Mouse (Mus musculus): ENCODE measurements around the gene Pabpc6. TPM values are rescaled to one million over a fixed set of nuclear protein-coding genes. Genes with fewer than 3 reads are reported as not detected.
A peak's percentile ranks its signal among the peaks of the same experiment; 100 is the strongest.

The Pabpc6 gene
- polyA plus RNA-seq, 1 experiment from 2014 or later, result not detected

- peak; percentile 13 for DNase-seq
- Histone ChIP-seq H3K4me2 (ENCODE audit: low read length) (no peak overlapping the region), H3K9ac (replicated peaks; ENCODE audit: low read length) (no peak overlapping the region), H3K9me3 (ENCODE audit: control insufficient read depth, low read length) (no peaks in the 10 kb centered on the region), H3K27ac (replicated peaks; ENCODE audit: low read depth, low read length) (no peak overlapping the region), H3K36me3 (ENCODE audit: control insufficient read depth, insufficient read depth, low read length) (no peaks in the 10 kb centered on the region), H3K4me3 (replicated peaks; ENCODE audit: low read depth, low read length) (no peak overlapping the region), H3K27me3 (ENCODE audit: control insufficient read depth, insufficient read depth, low read length) (no peaks in the 10 kb centered on the region), H3K4me1 (ENCODE audit: control insufficient read depth, insufficient read depth, low read length) (no peaks in the 10 kb centered on the region)
- 75% methylated on average over 6 of the region's 6 CpGs for WGBS
- ATAC-seq (ENCODE audit: low FRiP score, low TSS enrichment), result no peak
Measured at GRCm38 (mm10) chr17:9675175-9675789, 5.8 kb upstream of the Pabpc6 start.

- H3K27ac ChIP-seq (replicated peaks; ENCODE audit: low read depth, low read length), result no peak overlapping the region
- H3K36me3 ChIP-seq (ENCODE audit: control insufficient read depth, insufficient read depth, low read length), result no peaks in the 10 kb centered on the region
- no peak for DNase-seq
- H3K27me3 ChIP-seq (ENCODE audit: control insufficient read depth, insufficient read depth, low read length), result no peaks in the 10 kb centered on the region
- no peak overlapping the region for H3K9ac ChIP-seq (replicated peaks; ENCODE audit: low read length)
- H3K4me3 ChIP-seq (replicated peaks; ENCODE audit: low read depth, low read length), result no peak overlapping the region
- H3K4me2 ChIP-seq (ENCODE audit: low read length), result no peak overlapping the region
- no peak for ATAC-seq (ENCODE audit: low FRiP score, low TSS enrichment)
- WGBS, result 93% methylated on average over 9 of the region's 9 CpGs
- peaks cover 8% of the 10 kb centered on the region; the same call in 1 of the 2 replicates for H3K9me3 ChIP-seq (ENCODE audit: control insufficient read depth, low read length)
- H3K4me1 ChIP-seq (ENCODE audit: control insufficient read depth, insufficient read depth, low read length), result no peaks in the 10 kb centered on the region
Measured at GRCm38 (mm10) chr17:9667955-9668354, 1.6 kb downstream of the Pabpc6 start.

- no peaks in the 10 kb centered on the region for H3K27me3 ChIP-seq (ENCODE audit: control insufficient read depth, insufficient read depth, low read length)
- H3K4me2 ChIP-seq (ENCODE audit: low read length), result no peak overlapping the region
- H3K4me3 ChIP-seq (replicated peaks; ENCODE audit: low read depth, low read length), result no peak overlapping the region
- DNase-seq (no peak), ATAC-seq (ENCODE audit: low FRiP score, low TSS enrichment) (no peak)
- H3K27ac ChIP-seq (replicated peaks; ENCODE audit: low read depth, low read length), result no peak overlapping the region
- WGBS, result 89% methylated on average over 5 of the region's 5 CpGs
- H3K4me1 ChIP-seq (ENCODE audit: control insufficient read depth, insufficient read depth, low read length), result no peaks in the 10 kb centered on the region
- no peaks in the 10 kb centered on the region for H3K9me3 ChIP-seq (ENCODE audit: control insufficient read depth, low read length)
- H3K36me3 ChIP-seq (ENCODE audit: control insufficient read depth, insufficient read depth, low read length), result no peaks in the 10 kb centered on the region
- H3K9ac ChIP-seq (replicated peaks; ENCODE audit: low read length), result no peak overlapping the region
Measured at GRCm38 (mm10) chr17:9658651-9659050, 10.9 kb downstream of the Pabpc6 start.

- WGBS, result 92% methylated on average over 3 of the region's 3 CpGs
- no peak for ATAC-seq (ENCODE audit: low FRiP score, low TSS enrichment)
Measured at GRCm38 (mm10) chr17:9654155-9654554, 15.4 kb downstream of the Pabpc6 start.

GRCm38 (mm10) chr17:9647644-9648043, 21.9 kb downstream of the Pabpc6 start:
- Histone ChIP-seq H3K9ac (replicated peaks; ENCODE audit: low read length) (no peak overlapping the region), H3K27me3 (ENCODE audit: control insufficient read depth, insufficient read depth, low read length) (no peaks in the 10 kb centered on the region), H3K36me3 (ENCODE audit: control insufficient read depth, insufficient read depth, low read length) (no peaks in the 10 kb centered on the region), H3K4me1 (ENCODE audit: control insufficient read depth, insufficient read depth, low read length) (peaks cover 11% of the 10 kb centered on the region; the same call in 1 of the 2 replicates), H3K9me3 (ENCODE audit: control insufficient read depth, low read length) (no peaks in the 10 kb centered on the region), H3K4me3 (replicated peaks; ENCODE audit: low read depth, low read length) (no peak overlapping the region), H3K27ac (replicated peaks; ENCODE audit: low read depth, low read length) (no peak overlapping the region), H3K4me2 (ENCODE audit: low read length) (no peak overlapping the region)
- DNase-seq (peak; percentile 32), ATAC-seq (ENCODE audit: low FRiP score, low TSS enrichment) (no peak)
- WGBS, result 42% methylated on average over 4 of the region's 4 CpGs

More at GRCm38 (mm10) chr17:9654155-9654554, 15.4 kb downstream of the Pabpc6 start:
- Histone ChIP-seq H3K27me3 (ENCODE audit: control insufficient read depth, insufficient read depth, low read length) (no peaks in the 10 kb centered on the region), H3K4me3 (replicated peaks; ENCODE audit: low read depth, low read length) (no peak overlapping the region), H3K4me2 (ENCODE audit: low read length) (no peak overlapping the region), H3K9me3 (ENCODE audit: control insufficient read depth, low read length) (no peaks in the 10 kb centered on the region), H3K9ac (replicated peaks; ENCODE audit: low read length) (no peak overlapping the region), H3K36me3 (ENCODE audit: control insufficient read depth, insufficient read depth, low read length) (no peaks in the 10 kb centered on the region), H3K27ac (replicated peaks; ENCODE audit: low read depth, low read length) (no peak overlapping the region), H3K4me1 (ENCODE audit: control insufficient read depth, insufficient read depth, low read length) (no peaks in the 10 kb centered on the region)
- no peak for DNase-seq

DNA sequence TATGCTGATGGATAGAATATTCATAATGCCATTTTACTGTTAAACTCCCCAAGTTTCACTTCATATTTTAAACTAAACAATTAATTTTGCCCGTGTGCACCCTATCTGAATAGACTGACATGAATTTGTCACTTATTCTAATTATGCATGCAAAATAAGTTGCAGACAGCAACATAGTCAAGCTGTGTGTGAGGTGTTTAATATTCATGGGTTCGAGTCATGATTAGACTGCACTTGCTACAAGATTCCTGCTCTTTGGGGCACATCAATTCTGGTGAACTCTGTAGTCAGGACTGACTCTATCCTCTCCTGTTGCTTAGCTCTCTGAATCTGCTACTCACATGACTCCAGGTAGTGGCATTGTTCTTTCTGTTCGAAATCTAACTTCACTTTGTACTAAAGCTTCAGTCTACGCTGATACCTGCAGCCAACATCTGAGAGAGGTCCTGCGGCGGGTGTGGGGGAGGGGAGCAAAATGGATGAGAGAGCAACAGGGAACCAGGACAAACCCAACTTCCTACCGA, 25.8 kb downstream of the Pabpc6 start:
- DNase-seq, result peak; percentile 33

DNA sequence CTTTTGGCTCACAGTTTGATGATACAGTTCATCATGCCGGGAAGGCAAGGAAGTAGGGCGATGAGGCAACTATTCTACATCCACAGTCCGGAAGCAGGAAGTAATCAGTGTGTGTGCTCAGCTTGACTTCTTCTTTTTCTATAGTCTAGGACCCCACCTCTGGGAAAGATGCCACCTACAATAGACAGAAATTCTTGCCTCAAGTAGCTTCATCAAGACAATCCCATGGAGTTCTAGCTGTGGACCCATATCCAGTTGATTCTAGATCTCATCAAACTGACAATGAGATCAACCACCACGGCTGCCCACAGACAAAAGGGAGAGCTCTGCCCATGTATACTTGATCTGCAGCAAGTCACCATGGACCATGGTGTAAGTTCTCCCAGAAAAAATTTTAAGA, 32.5 kb downstream of the Pabpc6 start:
- peaks cover 1% of the 10 kb centered on the region; the same call in 1 of the 2 replicates for H3K4me1 ChIP-seq (ENCODE audit: control insufficient read depth, insufficient read depth, low read length)
- H3K9ac ChIP-seq (replicated peaks; ENCODE audit: low read length), result no peak overlapping the region
- no peaks in the 10 kb centered on the region for H3K27me3 ChIP-seq (ENCODE audit: control insufficient read depth, insufficient read depth, low read length)
- no peak overlapping the region for H3K4me2 ChIP-seq (ENCODE audit: low read length)
- H3K9me3 ChIP-seq (ENCODE audit: control insufficient read depth, low read length), result no peaks in the 10 kb centered on the region
- H3K4me3 ChIP-seq (replicated peaks; ENCODE audit: low read depth, low read length), result no peak overlapping the region
- H3K27ac ChIP-seq (replicated peaks; ENCODE audit: low read depth, low read length), result no peak overlapping the region
- ATAC-seq (ENCODE audit: low FRiP score, low TSS enrichment), result no peak
- no peak for DNase-seq
- 95% methylated on average over 4 of the region's 4 CpGs for WGBS
- no peaks in the 10 kb centered on the region for H3K36me3 ChIP-seq (ENCODE audit: control insufficient read depth, insufficient read depth, low read length)

More for the DNA sequence above, 25.8 kb downstream of the Pabpc6 start:
- no peak overlapping the region for H3K4me3 ChIP-seq (replicated peaks; ENCODE audit: low read depth, low read length)
- WGBS, result 77% methylated on average over 7 of the region's 7 CpGs
- no peaks in the 10 kb centered on the region for H3K9me3 ChIP-seq (ENCODE audit: control insufficient read depth, low read length)
- H3K4me2 ChIP-seq (ENCODE audit: low read length), result no peak overlapping the region
- H3K27me3 ChIP-seq (ENCODE audit: control insufficient read depth, insufficient read depth, low read length), result no peaks in the 10 kb centered on the region
- no peak for ATAC-seq (ENCODE audit: low FRiP score, low TSS enrichment)
- H3K9ac ChIP-seq (replicated peaks; ENCODE audit: low read length), result no peak overlapping the region
- no peak overlapping the region for H3K27ac ChIP-seq (replicated peaks; ENCODE audit: low read depth, low read length)
- no peaks in the 10 kb centered on the region for H3K36me3 ChIP-seq (ENCODE audit: control insufficient read depth, insufficient read depth, low read length)
- peaks cover 11% of the 10 kb centered on the region; the same call in 1 of the 2 replicates for H3K4me1 ChIP-seq (ENCODE audit: control insufficient read depth, insufficient read depth, low read length)

GRCm38 (mm10) chr17:9632579-9633252, 36.8 kb downstream of the Pabpc6 start:
- H3K27ac ChIP-seq (replicated peaks; ENCODE audit: low read depth, low read length), result 0 out of 2 replicates have a peak overlapping the region, but pooled peaks have one; percentile 20

More at GRCm38 (mm10) chr17:9632579-9633252, 36.8 kb downstream of the Pabpc6 start:
- no peak overlapping the region for H3K4me3 ChIP-seq (replicated peaks; ENCODE audit: low read depth, low read length)
- 66% methylated on average over 16 of the region's 16 CpGs for WGBS
- H3K9me3 ChIP-seq (ENCODE audit: control insufficient read depth, low read length), result no peaks in the 10 kb centered on the region
- no peak overlapping the region for H3K4me2 ChIP-seq (ENCODE audit: low read length)
- DNase-seq (peak; percentile 20), ATAC-seq (ENCODE audit: low FRiP score, low TSS enrichment) (no peak)
- H3K27me3 ChIP-seq (ENCODE audit: control insufficient read depth, insufficient read depth, low read length), result no peaks in the 10 kb centered on the region
- H3K9ac ChIP-seq (replicated peaks; ENCODE audit: low read length), result no peak overlapping the region
- peaks cover 6% of the 10 kb centered on the region; the same call in 1 of the 2 replicates for H3K4me1 ChIP-seq (ENCODE audit: control insufficient read depth, insufficient read depth, low read length)
- no peaks in the 10 kb centered on the region for H3K36me3 ChIP-seq (ENCODE audit: control insufficient read depth, insufficient read depth, low read length)
